Mouse (Mus musculus) right cerebral cortex, adult 18-20 months (tissue): ENCODE measurements around the gene Olfr619.

Source experiments
- DNase-seq: peaks from one replicate; pipeline ENCODE4 v3.0.0; 2022; ENCODE audit warnings: mixed read lengths

Gene Olfr619

DNA sequence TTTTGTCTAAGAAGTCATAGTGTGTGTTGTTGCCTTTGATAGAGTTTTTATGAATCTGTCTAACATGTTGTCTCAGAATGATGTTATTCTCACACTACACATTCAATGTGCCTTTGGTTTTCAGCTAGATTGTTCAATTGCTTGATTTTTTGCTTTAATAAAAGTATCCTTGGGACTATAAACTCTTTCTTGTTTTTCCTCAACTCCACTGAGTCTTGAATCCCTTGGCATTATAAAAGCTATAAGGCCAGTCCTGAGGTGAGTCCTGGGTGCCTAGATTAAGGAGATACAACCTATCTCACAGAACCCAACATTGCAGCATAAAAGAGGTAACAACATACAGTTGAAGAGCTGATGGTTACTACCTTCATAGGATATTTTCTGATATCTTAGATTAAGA, at the start of gene Olfr619:
Olfr619 (plus strand) TSS at position 301 of the 400 bp plus-strand sequence.
- DNase-seq, result no peak

DNA sequence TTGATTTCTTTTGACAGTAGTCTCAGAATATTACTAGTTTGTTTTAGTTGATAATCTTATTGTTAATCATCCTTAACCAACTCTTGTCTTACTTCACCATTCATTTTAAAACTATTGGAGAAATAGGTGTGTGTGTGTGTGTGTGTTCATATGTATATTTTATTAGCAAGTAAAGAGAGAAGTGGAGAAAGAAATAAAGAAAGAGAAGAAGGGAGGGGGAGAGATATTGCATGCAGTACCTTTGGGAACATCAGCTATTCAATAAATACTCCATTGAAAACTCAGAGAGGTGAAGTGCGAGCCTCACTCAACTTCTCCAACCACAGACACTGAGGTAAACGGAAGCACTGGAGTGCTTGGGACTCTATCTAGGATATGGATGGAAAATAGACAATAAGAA, 44.6 kb upstream of the Olfr619 start, which contains the start of gene Olfr615:
Olfr615 (plus strand) TSS at position 301 of the 400 bp plus-strand sequence.
- DNase-seq, result no peak

DNA sequence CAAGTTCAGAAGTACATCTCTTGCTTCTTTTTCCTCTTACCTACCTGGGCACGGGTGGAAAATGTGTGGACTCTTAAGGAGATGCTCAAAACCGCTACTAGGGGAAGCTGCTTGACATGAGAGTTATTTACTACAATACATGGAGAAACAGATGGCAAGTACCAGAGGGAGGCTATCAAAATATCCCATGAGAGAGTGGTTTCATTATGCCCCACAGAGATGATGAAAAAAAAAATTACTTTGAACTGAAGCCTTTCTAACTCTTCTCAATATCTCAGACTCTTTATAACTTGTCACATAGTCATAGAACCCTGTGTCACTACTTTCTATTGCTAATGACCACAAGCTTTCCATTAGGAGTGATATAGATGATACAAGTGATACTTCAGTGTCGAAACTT, 31.3 kb upstream of the Olfr619 start, which contains the start of gene Olfr616:
Olfr616 (minus strand) TSS at position 101 of the 400 bp plus-strand sequence.
- DNase-seq, result no peak

DNA sequence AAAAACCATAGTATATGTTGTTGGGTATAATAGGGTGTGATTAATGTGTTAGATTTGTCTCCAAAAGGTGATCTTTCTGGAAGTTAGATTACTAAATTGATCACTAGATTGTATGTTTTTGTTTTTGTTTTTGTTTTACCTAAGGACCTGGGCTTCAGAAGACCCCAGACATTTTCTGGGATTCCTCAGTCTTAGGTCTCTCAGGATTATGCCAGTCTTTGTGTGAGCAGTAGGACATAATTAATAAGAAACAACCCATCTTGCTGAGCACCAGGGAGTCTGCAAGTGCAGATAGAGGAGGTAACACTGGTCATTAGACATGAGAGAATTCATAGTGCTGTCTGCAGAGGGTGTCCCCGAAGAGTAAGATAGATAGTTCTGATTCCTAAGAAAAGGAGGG, 27.6 kb upstream of the Olfr619 start, which contains the start of gene Olfr617:
Olfr617 (plus strand) TSS at position 301 of the 400 bp plus-strand sequence.
- DNase-seq, result no peak

DNA sequence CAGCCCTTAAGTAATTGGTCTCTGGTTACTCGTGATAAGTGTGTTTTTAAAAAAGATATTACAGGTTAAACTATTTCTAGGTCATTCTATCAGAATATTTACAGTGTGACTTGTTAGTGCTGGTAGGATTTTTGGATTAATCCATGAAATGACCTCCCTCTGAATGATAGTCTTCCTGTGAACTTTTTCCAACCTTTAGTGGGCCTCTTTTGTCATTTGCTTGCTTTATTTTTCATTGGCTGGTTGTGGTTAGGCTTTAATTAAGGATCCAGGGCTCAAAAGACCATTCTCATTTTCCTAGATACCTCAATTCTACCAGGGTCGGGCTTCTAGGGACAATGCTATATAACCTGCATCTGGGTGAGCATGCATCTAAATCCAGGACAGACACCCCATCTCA, 10.6 kb upstream of the Olfr619 start, which contains the start of gene Olfr618:
Olfr618 (plus strand) TSS at position 301 of the 400 bp plus-strand sequence.
- DNase-seq, result no peak

DNA sequence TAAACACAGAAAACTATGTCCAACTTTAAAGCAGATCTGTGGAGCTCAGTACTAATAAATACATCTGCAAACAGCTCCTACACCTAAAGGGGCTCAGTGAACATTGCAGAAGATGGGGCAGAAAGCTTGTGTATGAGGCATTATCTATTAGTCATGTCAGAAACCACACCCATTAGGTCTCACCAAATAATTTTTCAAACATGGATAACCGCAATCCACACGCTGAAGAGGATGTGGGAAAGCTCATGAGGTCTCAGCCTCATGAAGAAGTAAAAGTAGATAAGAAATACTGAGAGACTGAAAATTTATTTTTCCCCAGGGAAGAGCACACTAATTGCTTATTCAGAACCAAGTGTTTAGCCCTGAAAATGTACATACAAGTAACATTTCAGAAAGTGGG, 7.0 kb downstream of the Olfr619 start:
- DNase-seq, result no peak

DNA sequence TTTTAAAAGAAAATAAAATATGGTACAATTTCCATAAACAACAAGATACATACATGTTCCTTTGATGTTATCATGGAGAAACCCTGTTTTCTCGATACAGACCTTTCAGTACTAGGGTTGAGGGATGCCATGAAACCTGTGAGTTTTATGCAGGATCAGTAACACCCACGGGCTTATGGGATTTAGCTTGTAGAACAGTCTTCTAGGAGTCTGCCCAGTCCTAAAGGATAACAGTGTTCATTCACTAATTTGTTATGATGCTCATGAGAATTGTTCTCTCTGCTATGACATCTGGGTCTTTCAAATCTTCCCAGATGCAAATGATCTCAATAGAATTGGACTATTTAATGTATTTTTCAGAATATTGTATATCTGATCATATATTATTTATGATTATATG, 12.1 kb downstream of the Olfr619 start, which contains the start of gene Olfr620:
Olfr620 (minus strand) TSS at position 101 of the 400 bp plus-strand sequence.
- DNase-seq, result no peak

DNA sequence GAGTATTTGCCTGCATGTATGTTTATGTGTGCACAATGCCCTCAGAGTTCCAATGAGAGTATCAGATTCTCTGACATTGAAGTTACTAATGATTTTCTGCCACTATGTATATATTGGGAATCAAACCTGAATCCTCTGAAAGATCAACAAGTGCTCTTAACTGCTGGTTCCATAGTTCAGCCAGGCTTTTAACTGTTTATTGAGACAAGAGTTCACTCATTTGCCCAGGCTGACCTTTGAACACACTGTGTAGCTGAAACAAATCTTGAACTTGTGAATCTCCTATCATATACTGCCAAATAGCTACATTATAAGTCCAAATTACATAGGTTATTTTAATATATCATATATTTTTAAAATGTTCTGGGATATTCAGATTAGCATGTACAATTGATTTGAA, 36.4 kb downstream of the Olfr619 start:
- DNase-seq, result no peak

DNA sequence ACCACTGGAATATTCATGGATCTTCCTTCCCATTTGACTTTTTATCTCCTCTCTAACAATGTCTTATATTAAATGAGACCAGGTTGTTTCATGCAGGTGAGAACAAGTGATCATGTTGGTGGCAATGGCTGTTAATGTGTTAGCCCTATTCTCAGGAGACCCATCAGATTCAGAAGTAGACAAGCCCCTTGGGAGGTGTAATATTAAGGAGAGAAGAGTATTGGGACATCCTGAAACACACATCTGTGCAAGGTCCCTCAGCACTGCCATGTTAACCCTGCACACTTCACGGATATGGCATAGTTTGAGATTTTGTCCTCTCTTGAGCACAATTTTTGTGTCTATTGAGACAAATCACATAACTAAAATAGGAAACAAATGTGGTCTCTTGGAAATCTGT, 42.2 kb downstream of the Olfr619 start, which contains the start of gene Olfr622:
Olfr622 (minus strand) TSS at position 101 of the 400 bp plus-strand sequence.
- no peak for DNase-seq

DNA sequence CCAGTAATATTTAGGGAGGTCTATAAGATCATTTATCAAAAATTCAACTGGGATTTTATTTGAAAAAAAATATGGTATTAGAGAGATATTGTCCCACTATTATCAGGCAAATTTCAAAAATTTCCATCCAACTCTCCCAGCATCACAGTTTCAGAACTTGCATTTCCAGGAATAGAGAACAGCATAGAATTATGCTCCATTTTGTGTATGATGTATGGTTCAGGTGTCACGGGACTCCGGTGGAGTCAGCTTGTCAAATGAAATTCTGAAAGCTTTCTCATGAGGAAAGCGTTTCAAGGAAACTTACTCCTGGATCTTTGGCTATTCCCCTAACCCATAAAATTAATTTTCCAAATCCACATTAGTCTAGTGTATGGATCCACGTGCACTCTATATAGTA, 43.7 kb downstream of the Olfr619 start:
- no peak for DNase-seq
